Mouse (Mus musculus) hindbrain, embryonic 12.5 days (tissue): ENCODE measurements around the gene Fgd5. TPM values are rescaled to one million over a fixed set of nuclear protein-coding genes. Genes with fewer than 3 reads are reported as not detected.
"Not testable (repeated sequence)": the region's sequence is repeated elsewhere in the genome, so short reads cannot be mapped to it uniquely, and the experiment has no call there.

Experiments
- ATAC-seq: fragments of 200-750 bp; cut with Nextera tagmentation; 2 replicates; pipeline ENCODE4 v1.8.0; 2017; ENCODE audit warnings: moderate TSS enrichment; ENCODE audit not compliant: low FRiP score
- H3K27ac ChIP-seq: fragments of 300-500 bp; sonication (generic); 2 replicates; pipeline ENCODE4 v1.5.1; 2016; ENCODE audit warnings: mild to moderate bottlenecking
- H3K27me3 ChIP-seq: fragments of 300-500 bp; sonication (generic); 2 replicates; pipeline ENCODE4 v1.6.1; 2016; ENCODE audit warnings: mild to moderate bottlenecking
- H3K36me3 ChIP-seq: fragments of 300-500 bp; sonication (generic); 2 replicates; pipeline ENCODE4 v1.6.1; 2016; ENCODE audit warnings: mild to moderate bottlenecking
- H3K4me1 ChIP-seq: fragments of 300-500 bp; sonication (generic); 2 replicates; pipeline ENCODE4 v1.6.1; 2016
- H3K4me2 ChIP-seq: fragments of 300-500 bp; sonication (generic); replicated peaks from 2 replicates; pipeline ENCODE4 v1.6.1; 2016; ENCODE audit warnings: mild to moderate bottlenecking
- H3K4me3 ChIP-seq: fragments of 300-500 bp; sonication (generic); 2 replicates; pipeline ENCODE4 v1.5.1; 2016; ENCODE audit warnings: mild to moderate bottlenecking
- H3K9ac ChIP-seq: fragments of 300-500 bp; sonication (generic); 2 replicates; pipeline ENCODE4 v1.6.1; 2016; ENCODE audit warnings: mild to moderate bottlenecking, moderate library complexity
- H3K9me3 ChIP-seq: fragments of 300-500 bp; sonication (generic); replicated peaks from 2 replicates; pipeline ENCODE4 v1.6.1; 2016; ENCODE audit warnings: mild to moderate bottlenecking
- WGBS: fragments of 180-500 bp; shearing (Covaris S2); methylation state at CpG from one replicate; pipeline ENCODE4 v1.1.7; 2016; 5-methylcytosine and 5-hydroxymethylcytosine counted together
- polyA plus RNA-seq: library from polyadenylated mRNA; unstranded; fragments of >200 nt; fragmentation: Nextera tagmentation; extraction: Ambion mirVana; gene quantifications from 2 replicates; pipeline ENCODE4 v1.2.1, GENCODE M21; 2016

Fgd5 gene
- 13.3 and 13.7 TPM in 2 replicates for polyA plus RNA-seq

- H3K4me1 ChIP-seq = peaks cover 13% of the 10 kb centered on the region
- H3K9me3 ChIP-seq = no peaks in the 10 kb centered on the region
- H3K27me3 ChIP-seq = peaks cover 34% of the 10 kb centered on the region
- H3K4me3 ChIP-seq = peak within 1 kb of the TSS; percentile 52
- H3K36me3 ChIP-seq = no peaks in the 10 kb centered on the region
- H3K9ac ChIP-seq = peak within 1 kb of the TSS; percentile 64
- peak within 1 kb of the TSS; percentile 85 for H3K4me2 ChIP-seq
- no peak within 1 kb of the TSS for H3K27ac ChIP-seq
- 1% methylated on average over 33 of the region's 62 CpGs for WGBS
- ATAC-seq = peak; percentile 60; the same call in 1 of the 2 replicates
These were observed at the start of gene Fgd5 for GRCm38 (mm10) chr6:91978371-91979300. Gene Fgd5, plus strand, starts transcription at chr6:91978878.

DNA sequence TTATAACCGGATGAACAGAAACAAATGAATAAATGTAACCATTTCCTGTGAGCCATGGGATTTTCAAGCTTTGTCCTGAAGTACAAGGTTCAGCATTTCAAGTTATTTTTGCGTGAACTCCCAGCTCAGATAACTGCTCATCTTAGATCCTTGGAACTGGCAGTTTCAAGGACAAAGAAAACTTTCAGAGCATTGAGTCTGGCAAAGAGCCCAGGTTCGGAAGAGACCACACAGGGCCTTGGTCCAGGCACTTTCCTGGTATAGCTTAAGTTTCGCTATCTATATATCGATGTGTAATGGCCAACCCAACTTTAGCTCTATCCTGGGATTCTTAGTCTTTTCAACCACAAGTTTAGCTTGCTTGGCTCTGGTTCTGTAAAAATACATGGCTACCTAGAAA lies 47.4 kb upstream of the Fgd5 start:
- Histone ChIP-seq H3K4me3 (no peak overlapping the region), H3K4me1 (no peaks in the 10 kb centered on the region), H3K27ac (no peak overlapping the region), H3K9me3 (no peaks in the 10 kb centered on the region), H3K4me2 (no peak overlapping the region), H3K27me3 (no peaks in the 10 kb centered on the region), H3K36me3 (no peaks in the 10 kb centered on the region), H3K9ac (no peak overlapping the region)
- ATAC-seq = no peak
- WGBS = 87% methylated on average over 5 of the region's 5 CpGs

GRCm38 (mm10) chr6:91938491-91938890 lies 40.2 kb upstream of the Fgd5 start:
- no peak for ATAC-seq
- Histone ChIP-seq H3K27me3 (no peaks in the 10 kb centered on the region; the same call in 1 of the 2 replicates), H3K36me3 (no peaks in the 10 kb centered on the region), H3K4me1 (no peaks in the 10 kb centered on the region; the same call in 1 of the 2 replicates), H3K27ac (no peak overlapping the region), H3K9me3 (no peaks in the 10 kb centered on the region), H3K9ac (no peak overlapping the region), H3K4me3 (no peak overlapping the region), H3K4me2 (no peak overlapping the region)
- WGBS = 49% methylated on average over 4 of the region's 4 CpGs

- Histone ChIP-seq H3K4me2 (no peak overlapping the region), H3K27me3 (no peaks in the 10 kb centered on the region; the same call in 1 of the 2 replicates), H3K9ac (no peak overlapping the region), H3K4me3 (no peak overlapping the region), H3K4me1 (no peaks in the 10 kb centered on the region), H3K36me3 (no peaks in the 10 kb centered on the region), H3K27ac (no peak overlapping the region), H3K9me3 (no peaks in the 10 kb centered on the region)
- ATAC-seq = no peak
- WGBS = 83% methylated on average over 2 of the region's 2 CpGs
These were observed 30.3 kb upstream of the Fgd5 start for GRCm38 (mm10) chr6:91948426-91948825.

DNA sequence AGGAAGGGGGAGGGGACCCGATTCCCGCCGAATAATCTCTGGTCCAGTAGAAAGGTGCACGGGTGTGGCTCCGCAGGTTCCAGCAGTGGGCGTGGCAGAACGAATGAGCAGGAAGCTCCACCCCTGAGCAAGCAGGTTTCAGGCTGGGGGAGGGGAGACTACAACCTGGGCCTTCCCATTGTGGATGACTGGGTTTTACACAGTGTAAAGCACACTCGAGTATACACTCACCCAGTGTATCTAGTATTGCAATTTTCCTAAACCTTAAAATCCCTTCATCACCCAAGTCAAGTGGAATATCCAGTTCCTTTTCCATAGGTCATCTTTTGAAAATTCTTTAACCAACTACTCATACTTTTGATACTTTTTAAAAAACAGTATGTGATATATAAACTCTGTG lies 20.7 kb upstream of the Fgd5 start:
- H3K27ac ChIP-seq, H3K4me2 ChIP-seq, ATAC-seq, H3K4me1 ChIP-seq, H3K4me3 ChIP-seq, H3K9me3 ChIP-seq, H3K9ac ChIP-seq, H3K36me3 ChIP-seq, H3K27me3 ChIP-seq: not testable (repeated sequence)
- 10% methylated on average over 4 of the region's 8 CpGs for WGBS

DNA sequence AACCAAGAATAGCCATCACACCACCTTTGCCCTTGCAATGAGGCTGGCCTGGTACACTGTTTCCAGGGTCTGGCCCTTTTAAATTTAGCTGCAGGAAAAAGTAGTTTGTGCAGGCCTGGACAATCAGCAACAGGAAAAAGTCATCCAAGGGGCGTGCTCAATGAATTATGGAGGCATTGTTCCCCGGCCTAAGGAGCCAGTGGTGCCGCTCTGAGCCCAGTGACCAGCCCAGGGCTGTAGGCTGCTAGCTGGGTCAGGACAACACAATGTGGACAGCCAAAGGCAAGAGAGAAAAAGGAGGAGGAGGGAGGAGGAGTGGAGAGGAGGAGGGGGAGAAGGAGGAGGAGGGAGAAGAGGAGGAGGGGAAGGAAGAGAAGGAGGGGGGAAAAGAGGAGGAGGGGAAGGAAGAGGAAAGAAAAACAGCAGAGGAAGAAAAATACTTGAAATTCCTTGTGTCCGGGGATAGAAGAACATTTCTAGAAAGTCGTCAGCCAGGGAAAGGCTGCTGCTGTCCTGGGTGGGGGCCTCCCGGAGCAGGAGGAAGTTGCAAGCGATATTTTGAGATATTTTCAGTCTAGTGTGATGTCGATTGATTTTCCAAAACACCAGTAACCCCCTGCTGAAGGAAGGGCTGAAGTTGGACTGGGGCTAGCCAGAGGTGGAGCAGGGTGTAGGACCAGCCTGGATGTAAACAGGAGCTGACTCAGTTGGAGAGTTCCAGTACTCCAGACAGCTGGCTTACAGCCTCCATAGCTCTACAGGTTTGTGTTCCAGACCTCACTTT lies 18.5 kb upstream of the Fgd5 start:
- H3K4me1 ChIP-seq = peaks cover 3% of the 10 kb centered on the region
- no peak overlapping the region for H3K27ac ChIP-seq
- H3K36me3 ChIP-seq = no peaks in the 10 kb centered on the region
- 58% methylated on average over 8 of the region's 8 CpGs for WGBS
- no peak overlapping the region for H3K4me2 ChIP-seq
- H3K9me3 ChIP-seq = no peaks in the 10 kb centered on the region
- no peak overlapping the region for H3K4me3 ChIP-seq
- no peak overlapping the region for H3K9ac ChIP-seq
- ATAC-seq = no peak
- H3K27me3 ChIP-seq = peaks cover 9% of the 10 kb centered on the region

GRCm38 (mm10) chr6:91963429-91963828 lies 15.2 kb upstream of the Fgd5 start:
- no peaks in the 10 kb centered on the region for H3K9me3 ChIP-seq
- H3K9ac ChIP-seq = no peak overlapping the region
- no peaks in the 10 kb centered on the region for H3K36me3 ChIP-seq
- H3K4me2 ChIP-seq = no peak overlapping the region
- 20% methylated on average over 4 of the region's 4 CpGs for WGBS
- H3K27ac ChIP-seq = no peak overlapping the region
- H3K27me3 ChIP-seq = no peaks in the 10 kb centered on the region; the same call in 1 of the 2 replicates
- no peak for ATAC-seq
- H3K4me3 ChIP-seq = no peak overlapping the region
- H3K4me1 ChIP-seq = peaks cover 3% of the 10 kb centered on the region

DNA sequence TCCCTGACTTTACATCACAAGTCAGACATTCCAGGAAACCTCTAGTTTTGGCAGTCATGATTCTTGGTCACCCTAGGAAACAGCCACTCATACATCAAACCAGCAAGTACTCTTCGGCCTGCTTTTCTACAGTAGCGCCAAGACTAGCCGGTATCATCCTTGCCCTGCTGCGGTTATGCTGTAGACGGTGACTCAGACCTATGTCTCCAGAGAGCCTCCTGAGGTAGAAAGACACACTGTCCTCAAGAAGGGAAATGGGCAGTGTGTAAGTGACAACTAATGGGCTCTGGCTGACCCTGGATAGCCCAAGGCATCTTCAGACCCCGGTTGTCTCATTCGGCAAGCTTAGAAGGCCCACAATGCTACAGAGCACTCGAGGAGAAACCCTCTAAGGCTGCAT lies 13.6 kb upstream of the Fgd5 start:
- Histone ChIP-seq H3K36me3 (no peaks in the 10 kb centered on the region), H3K4me3 (no peak overlapping the region), H3K9ac (no peak overlapping the region), H3K4me2 (no peak overlapping the region), H3K27me3 (peaks cover 3% of the 10 kb centered on the region; the same call in 1 of the 2 replicates), H3K27ac (no peak overlapping the region), H3K9me3 (no peaks in the 10 kb centered on the region), H3K4me1 (peaks cover 3% of the 10 kb centered on the region)
- WGBS = 92% methylated on average over 8 of the region's 8 CpGs
- ATAC-seq = no peak

DNA sequence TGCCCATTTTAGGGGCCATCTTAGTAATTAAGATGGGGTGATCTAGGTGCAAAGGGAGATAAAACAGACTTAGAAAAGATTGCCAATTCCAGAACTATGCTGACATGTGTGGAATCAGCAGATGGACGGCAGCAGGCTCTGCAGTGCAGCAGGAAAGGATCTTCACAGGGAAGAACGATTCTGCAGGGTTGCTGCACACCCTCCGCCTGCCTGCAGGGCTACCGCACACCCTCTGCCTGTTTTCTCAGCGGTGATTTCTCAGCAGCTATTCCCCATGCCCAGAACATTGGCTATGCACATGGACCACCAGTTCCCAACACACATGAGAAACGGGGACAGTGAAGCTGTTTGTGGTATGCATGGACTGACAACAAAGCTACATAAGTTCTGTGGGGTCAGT lies 12.7 kb upstream of the Fgd5 start:
- no peak overlapping the region for H3K4me2 ChIP-seq
- peaks cover 3% of the 10 kb centered on the region for H3K4me1 ChIP-seq
- no peaks in the 10 kb centered on the region for H3K9me3 ChIP-seq
- no peak overlapping the region for H3K4me3 ChIP-seq
- no peak overlapping the region for H3K9ac ChIP-seq
- H3K27me3 ChIP-seq = peaks cover 3% of the 10 kb centered on the region; the same call in 1 of the 2 replicates
- H3K36me3 ChIP-seq = no peaks in the 10 kb centered on the region
- 61% methylated on average over 6 of the region's 6 CpGs for WGBS
- ATAC-seq = no peak
- H3K27ac ChIP-seq = no peak overlapping the region

- H3K9me3 ChIP-seq = no peaks in the 10 kb centered on the region
- ATAC-seq = no peak
- WGBS = 56% methylated on average over 9 of the region's 9 CpGs
These were observed 6.5 kb upstream of the Fgd5 start for GRCm38 (mm10) chr6:91972201-91972646.

DNA sequence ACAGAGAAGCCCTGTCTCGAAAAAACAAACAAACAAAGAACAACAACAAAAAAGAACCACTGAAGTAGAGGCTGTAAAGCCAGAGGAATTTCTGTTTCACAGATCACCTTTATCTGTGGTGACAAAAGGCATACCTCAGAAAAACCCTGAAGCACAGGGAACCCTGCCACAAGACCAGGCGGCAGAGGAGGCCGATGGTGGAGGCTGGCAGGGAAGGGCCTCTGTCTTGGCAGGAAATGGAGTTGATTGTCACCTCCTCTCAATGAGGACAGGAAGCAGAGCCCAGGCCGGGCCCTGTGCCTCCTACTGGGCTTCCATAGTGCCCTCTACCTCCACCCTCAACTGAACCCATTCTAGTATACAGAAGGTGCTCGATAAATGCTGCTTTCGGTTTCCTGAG lies 4.7 kb upstream of the Fgd5 start:
- Histone ChIP-seq H3K4me2 (no peak overlapping the region), H3K4me1 (peaks cover 8% of the 10 kb centered on the region), H3K9ac (no peak overlapping the region), H3K36me3 (no peaks in the 10 kb centered on the region), H3K4me3 (no peak overlapping the region), H3K27me3 (peaks cover 21% of the 10 kb centered on the region), H3K27ac (no peak overlapping the region), H3K9me3 (no peaks in the 10 kb centered on the region)
- 81% methylated on average over 6 of the region's 6 CpGs for WGBS
- ATAC-seq = no peak

More at GRCm38 (mm10) chr6:91972201-91972646, 6.5 kb upstream of the Fgd5 start:
- H3K4me3 ChIP-seq = no peak overlapping the region
- peaks cover 5% of the 10 kb centered on the region for H3K4me1 ChIP-seq
- H3K9ac ChIP-seq = no peak overlapping the region
- H3K27me3 ChIP-seq = peaks cover 8% of the 10 kb centered on the region
- no peaks in the 10 kb centered on the region for H3K36me3 ChIP-seq
- no peak overlapping the region for H3K4me2 ChIP-seq
- H3K27ac ChIP-seq = no peak overlapping the region

DNA sequence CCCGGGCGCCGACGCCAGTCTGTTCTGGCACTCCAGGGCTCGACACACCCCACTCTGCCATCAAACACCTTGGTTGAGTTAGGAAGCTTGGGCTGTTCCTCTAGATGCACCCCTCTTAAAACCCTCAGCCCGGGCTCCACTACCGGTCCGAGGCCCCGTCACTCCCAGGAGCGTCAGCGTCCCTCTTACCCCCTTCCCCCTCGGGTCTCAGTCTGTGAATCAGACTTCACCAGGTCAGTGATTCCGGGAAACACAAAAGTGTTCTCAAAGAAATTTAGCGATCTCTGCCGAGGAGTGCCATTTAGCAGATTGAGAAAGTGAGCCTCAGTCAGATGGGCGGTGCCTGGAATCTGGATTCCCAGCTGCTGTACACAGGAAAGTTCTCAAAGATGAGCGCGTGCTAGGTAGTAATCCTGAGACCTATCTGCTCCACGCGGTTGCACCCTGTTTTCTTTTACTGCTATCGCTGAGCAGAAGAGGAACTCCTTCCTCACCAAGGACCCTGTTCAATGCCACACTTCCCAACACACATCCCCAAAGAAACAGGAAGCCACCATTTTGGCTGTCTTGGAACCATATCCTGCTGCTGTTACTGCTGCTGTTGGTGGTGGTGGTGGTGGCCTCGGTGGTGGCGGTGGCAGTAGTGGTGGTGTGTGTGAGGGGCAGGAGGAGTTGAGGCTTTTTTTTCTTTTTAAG lies 771 bp downstream of the Fgd5 start:
- Histone ChIP-seq H3K27ac (no peak overlapping the region), H3K36me3 (no peaks in the 10 kb centered on the region), H3K4me1 (peaks cover 13% of the 10 kb centered on the region), H3K4me3 (peak overlapping the region; percentile 52), H3K27me3 (peaks cover 34% of the 10 kb centered on the region), H3K9me3 (no peaks in the 10 kb centered on the region), H3K9ac (peak overlapping the region; percentile 64), H3K4me2 (peak overlapping the region; percentile 85)
- 7% methylated on average over 23 of the region's 23 CpGs for WGBS
- no peak for ATAC-seq
